Mouse (Mus musculus) gastrocnemius, adult 2 months (tissue): ENCODE data around the gene Patz1. TPM values are rescaled to one million over a fixed set of nuclear protein-coding genes. Genes with fewer than 3 reads are reported as not detected.
A peak's percentile ranks its signal among the peaks of the same experiment; 100 is the strongest.

Experiments
- DNase-seq: peaks from one replicate; pipeline ENCODE4 v3.0.0; 2022
- H3K27ac ChIP-seq: fragments of 200-600 bp; 2 replicates; pipeline ENCODE4 v1.8.1; 2022; ENCODE audit warnings: mild to moderate bottlenecking
- H3K4me3 ChIP-seq: fragments of 200-600 bp; 2 replicates; pipeline ENCODE4 v1.8.1; 2022; ENCODE audit warnings: mild to moderate bottlenecking, moderate library complexity
- CTCF ChIP-seq: fragments of 200-600 bp; IDR thresholded peaks from 2 replicates; pipeline ENCODE4 v1.8.1; 2022; ENCODE audit warnings: antibody characterized with exemption, mild to moderate bottlenecking, moderate library complexity
- intact Hi-C: fragments of 180-260 bp; cut with DNase I; formaldehyde crosslinking; loops from one replicate; pipeline ENCODE4 v1.15.1; 2025
- total RNA-seq, 2 experiments: library from RNA; stranded (reverse); gene quantifications; 2 replicates each; pipeline ENCODE4 v1.2.3; 2021

Gene Patz1
- total RNA-seq, 2 experiments from 2014 or later: 11.9 to 17.2 TPM

DNA sequence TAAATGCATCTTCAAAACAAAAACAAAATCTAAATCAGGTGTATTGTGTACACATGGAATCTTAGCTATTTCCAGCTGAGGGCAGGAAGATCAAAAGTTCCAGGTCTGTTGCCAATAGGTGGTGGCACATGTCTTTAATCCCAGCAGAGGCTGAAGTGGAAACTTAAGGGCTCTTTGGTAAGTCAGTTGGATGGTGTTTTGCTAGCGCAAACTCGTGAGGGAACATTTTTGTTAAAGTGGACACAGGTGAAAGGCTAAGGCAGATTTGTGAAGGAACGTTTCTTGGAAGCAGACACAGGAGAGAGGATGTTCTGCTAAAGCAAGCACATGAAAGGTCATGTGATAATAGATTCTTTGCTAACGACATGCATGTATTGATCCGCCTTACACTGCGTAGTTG lies 5.0 kb upstream of the Patz1 start:
- no peak for DNase-seq
- TF ChIP-seq CTCF: no peak
- intact Hi-C loops: no loop called here
- no peak overlapping the region for H3K27ac ChIP-seq
- no peak overlapping the region for H3K4me3 ChIP-seq

DNA sequence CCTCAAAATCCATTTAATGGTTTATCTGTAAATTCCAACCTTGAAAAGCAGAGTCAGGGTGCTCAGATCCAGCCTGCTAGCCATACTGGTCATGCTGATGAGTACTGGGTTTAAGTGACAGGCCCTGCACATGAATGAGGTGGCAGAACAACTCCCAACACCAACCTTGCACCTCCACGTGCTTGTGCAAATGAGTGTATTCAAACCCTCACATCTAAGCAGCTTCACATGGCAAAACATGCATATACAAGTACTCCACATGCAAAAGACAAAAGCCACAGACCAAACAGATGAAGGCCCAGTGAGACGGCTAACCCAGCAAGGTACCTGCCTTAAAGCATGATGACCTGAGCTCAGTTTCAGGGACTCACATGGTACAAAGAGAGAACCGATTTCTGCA lies 2.7 kb upstream of the Patz1 start:
- intact Hi-C loops: no loop called here
- no peak for TF ChIP-seq CTCF
- Histone ChIP-seq H3K27ac (no peak overlapping the region), H3K4me3 (no peak overlapping the region)
- no peak for DNase-seq

DNA sequence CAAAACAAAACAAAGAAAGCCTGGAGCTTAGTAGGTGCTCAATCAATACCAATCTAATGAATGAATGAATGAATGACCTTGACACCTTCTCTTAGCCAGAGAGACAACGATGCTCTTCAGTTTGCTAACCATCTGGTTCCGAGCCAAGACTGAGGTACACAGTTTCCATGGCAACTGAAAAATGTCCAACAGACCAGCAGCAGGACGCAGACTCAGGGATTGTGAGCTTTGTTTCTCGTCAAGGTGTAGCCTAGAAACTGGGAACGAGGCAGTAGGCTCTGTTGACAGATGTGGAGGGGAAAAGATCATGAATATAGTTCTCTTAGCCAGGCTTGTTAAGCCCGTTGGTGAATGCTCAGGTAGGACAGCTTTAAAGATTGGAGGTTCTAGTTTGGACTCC lies 1.5 kb upstream of the Patz1 start:
- H3K27ac ChIP-seq: no peak overlapping the region

DNA sequence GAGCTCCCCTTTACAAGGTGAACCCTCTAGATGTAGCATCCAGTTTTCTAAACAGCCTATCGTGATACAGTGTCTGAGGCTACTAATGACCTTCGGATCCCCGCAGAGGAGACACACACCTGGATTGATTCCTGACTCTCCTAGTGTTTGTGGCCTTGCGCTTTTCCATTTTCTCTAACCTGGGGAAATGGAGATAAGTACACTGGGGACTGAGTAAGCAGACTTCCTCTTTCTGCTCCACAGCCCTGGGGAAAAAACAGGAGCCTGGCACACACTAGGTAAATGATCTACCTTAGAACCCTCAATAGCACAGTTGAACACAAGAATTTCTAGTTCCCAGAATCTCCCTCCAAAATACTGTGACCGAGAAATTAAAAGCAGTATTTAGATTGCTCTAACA lies 753 bp upstream of the Patz1 start:
- DNase-seq: no peak
- Histone ChIP-seq H3K4me3 (peak overlapping the region; percentile 94; the same call in 1 of the 2 replicates), H3K27ac (no peak overlapping the region)
- intact Hi-C loops: no loop called here
- no peak for TF ChIP-seq CTCF

More for the DNA sequence above, 1.5 kb upstream of the Patz1 start:
- DNase-seq: no peak
- intact Hi-C loops: no loop called here
- no peak for TF ChIP-seq CTCF
- no peak overlapping the region for H3K4me3 ChIP-seq

DNA sequence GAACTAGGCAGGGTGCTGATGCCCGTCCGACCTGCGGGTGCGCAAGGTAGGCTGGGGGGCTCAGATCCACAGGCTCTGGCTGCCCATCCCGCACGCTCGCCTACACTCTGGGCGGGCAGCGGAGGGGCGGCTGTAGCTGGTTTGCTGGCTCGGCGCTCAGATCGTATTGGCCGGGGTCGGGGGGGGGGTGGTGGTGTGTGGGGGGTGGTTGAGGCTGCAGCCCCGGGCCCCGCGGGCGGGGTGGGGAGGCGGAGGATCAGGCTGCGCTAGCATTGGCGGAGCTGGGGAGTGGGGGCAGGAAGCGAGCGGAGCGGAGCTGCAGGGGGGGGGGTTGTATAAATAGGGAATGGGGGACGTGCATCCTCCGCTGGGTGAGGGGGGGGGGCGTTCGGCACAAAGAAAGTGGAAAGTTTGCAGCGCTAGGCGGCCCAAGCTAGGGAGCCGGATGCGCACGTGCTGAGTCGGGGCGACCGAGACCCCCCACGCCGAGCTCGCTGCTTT lies 678 bp downstream of the Patz1 start:
- TF ChIP-seq CTCF: no peak
- intact Hi-C loops: loop anchor here (1.0 kb wide), 1 partner anchor 23 kb away; the partner anchor contains the start of gene Drg1
- H3K27ac ChIP-seq: peak overlapping the region; percentile 99
- H3K4me3 ChIP-seq: peak overlapping the region; percentile 94
- DNase-seq: peak; percentile 86

DNA sequence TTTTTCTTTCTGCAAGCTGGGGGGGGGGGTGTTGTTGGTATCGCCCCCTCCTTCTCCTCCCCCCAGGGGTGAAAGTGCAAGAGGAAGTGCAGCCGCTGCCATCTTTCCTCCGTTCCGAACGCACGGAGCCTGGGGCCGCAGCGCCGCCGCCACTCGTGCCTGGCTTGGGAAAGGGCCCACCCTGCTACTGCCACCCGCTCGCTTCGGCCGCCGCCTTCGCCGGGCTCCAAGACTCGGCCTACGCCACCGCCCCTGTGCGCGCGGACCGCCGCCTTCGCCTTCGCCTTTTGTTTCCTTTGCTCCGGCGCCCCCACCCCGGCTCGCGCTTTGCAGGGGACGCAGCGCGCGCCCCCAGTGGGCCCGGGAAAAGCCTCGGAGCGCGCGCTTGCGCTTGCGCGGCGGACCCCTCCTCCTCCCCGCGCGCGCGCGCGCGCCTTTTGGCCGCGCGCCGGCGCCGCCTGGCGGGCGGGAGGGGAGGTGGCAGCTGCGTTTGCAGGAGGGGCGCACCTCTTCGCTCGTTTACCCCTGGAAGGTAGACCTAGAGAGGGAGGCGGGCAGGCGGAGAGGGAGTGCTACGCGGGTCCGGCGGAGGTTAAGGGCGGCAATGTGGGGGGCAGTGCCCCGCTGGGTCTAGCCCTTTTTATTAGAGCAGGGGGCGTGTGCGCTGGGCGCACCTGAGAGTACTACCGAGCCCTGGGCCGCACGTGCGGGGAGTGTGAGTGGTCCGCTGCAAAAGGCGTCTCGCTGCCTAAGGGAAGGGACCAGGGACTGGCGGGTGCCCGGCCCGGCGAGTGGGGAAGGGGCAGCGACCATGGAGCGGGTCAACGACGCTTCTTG lies 1.3 kb downstream of the Patz1 start:
- peak; percentile 88 for DNase-seq
- peak overlapping the region; percentile 99 for H3K27ac ChIP-seq
- H3K4me3 ChIP-seq: peak overlapping the region; percentile 94
- TF ChIP-seq CTCF: peak; percentile 82
- intact Hi-C loops: loop anchor here (1.0 to 5.0 kb wide), 2 partner anchors 24 to 37 kb away; partner anchors contain the start of gene Drg1

DNA sequence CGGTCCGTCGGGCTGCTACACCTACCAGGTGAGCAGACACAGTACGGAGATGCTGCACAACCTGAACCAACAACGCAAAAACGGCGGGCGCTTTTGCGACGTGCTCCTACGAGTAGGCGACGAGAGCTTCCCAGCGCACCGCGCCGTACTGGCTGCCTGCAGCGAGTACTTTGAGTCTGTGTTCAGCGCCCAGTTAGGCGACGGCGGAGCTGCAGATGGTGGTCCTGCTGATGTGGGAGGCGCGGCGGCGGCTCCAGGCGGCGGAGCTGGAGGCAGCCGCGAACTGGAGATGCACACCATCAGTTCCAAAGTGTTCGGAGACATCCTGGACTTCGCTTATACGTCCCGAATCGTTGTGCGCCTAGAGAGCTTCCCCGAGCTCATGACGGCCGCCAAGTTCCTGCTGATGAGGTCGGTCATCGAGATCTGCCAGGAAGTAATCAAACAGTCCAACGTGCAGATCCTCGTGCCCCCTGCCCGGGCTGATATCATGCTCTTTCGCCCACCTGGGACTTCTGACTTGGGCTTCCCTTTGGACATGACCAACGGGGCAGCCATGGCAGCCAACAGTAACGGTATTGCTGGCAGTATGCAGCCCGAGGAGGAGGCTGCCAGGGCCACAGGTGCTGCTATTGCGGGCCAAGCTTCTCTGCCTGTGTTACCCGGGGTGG lies 2.1 kb downstream of the Patz1 start:
- H3K4me3 ChIP-seq: peak overlapping the region; percentile 94
- peak overlapping the region; percentile 99 for H3K27ac ChIP-seq
- TF ChIP-seq CTCF: no peak
- peak; percentile 63 for DNase-seq
- intact Hi-C loops: loop anchor here (5.0 kb wide), 1 partner anchor 37 kb away; no protein-coding TSS in a partner anchor

DNA sequence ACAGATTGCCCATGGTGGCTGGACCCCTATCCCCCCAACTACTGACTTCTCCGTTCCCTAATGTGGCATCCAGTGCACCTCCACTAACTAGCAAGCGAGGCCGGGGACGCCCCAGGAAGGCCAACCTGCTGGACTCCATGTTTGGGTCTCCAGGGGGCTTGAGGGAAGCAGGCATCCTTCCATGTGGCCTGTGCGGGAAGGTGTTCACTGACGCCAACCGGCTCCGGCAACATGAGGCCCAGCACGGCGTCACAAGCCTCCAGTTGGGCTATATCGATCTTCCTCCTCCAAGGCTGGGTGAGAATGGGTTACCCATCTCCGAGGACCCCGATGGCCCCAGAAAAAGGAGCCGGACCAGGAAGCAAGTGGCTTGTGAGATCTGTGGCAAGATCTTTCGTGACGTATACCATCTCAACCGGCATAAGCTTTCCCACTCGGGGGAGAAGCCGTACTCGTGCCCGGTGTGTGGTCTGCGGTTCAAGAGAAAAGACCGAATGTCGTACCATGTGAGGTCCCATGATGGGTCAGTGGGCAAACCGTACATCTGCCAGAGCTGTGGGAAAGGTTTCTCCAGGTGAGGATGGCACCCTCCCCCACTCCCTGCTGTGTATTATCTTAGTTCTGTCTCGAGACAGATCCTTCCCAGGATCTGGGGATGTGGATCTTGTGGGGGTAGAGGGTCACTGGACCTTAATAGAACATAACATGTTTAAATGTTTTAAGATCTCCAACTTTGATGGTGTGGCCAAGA lies 2.8 kb downstream of the Patz1 start:
- no peak for TF ChIP-seq CTCF
- intact Hi-C loops: loop anchor here (5.0 kb wide), 1 partner anchor 36 kb away; no protein-coding TSS in a partner anchor
- no peak for DNase-seq
- Histone ChIP-seq H3K27ac (peak overlapping the region; percentile 99), H3K4me3 (peak overlapping the region; percentile 94)

DNA sequence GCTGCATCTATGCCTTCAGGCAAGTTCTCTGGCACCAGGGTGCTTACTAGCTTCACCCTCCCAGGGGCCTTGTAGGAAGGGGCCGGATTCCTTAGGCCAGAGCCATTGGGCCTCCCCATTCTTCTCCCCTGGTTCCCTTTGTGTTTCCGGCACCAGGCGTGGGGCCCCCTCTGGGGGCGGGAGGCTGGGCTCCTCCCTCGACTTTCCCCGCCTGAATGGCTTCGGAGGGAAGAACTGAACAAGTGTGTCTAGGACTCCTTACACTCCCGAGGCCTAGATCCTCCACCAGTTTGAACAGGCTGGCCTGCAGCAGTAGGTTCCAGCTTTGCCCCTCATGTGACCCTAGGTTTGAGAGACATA lies 3.4 kb downstream of the Patz1 start:
- Histone ChIP-seq H3K27ac (peak overlapping the region; percentile 99), H3K4me3 (peak overlapping the region; percentile 94)
- peak; percentile 52 for DNase-seq
- no peak for TF ChIP-seq CTCF
- intact Hi-C loops: loop anchor here (5.0 kb wide), 1 partner anchor 35 kb away; no protein-coding TSS in a partner anchor

DNA sequence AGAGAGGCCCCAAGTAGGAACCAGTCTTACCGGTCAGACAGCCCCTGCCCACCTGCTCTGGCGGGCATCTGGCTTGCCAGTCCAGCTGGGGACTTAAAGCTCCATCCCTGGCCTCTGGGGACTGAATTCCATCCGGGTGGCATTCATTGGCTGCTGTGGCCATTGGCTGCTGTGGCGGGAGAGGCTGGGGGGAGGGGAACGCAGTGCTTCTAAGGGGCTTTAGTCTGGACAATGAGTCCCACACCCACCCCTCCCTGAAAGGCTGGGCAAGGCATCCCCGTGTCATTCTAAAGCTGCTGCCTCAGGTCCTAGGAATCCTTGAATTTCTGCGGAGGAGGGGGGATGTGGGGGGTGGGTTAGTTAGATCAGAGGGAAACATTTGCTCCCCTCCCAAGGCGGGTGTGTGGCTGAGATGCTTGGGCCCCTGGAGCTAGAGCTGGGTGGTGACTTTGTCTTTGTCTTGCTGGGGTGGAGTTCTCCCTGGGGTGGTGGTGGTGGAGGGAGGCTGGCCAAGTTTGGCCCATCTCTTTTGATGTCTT lies 4.1 kb downstream of the Patz1 start:
- no peak for TF ChIP-seq CTCF
- intact Hi-C loops: loop anchor here (5.0 kb wide), 1 partner anchor 35 kb away; no protein-coding TSS in a partner anchor
- Histone ChIP-seq H3K27ac (peak overlapping the region; percentile 99), H3K4me3 (peak overlapping the region; percentile 94)
- no peak for DNase-seq

DNA sequence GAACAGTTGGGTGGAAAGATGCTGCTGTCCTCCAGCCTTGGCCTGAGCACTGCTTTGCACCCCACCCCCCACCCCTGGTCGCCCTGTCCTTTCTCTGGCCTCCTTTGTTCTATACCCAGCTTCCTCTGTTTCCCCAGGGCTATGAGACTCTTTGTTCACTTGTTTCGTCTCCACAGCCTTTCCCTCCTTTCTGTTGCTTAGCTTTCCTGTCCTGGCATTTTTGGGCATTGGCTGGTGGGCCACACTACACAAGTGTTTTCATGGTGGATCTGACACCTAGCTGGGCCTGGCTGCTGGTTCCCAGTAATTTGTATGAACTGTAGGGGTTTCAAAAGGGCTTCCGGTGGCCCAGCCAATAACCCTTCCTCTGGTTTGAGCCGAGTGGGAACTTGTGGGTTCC lies 4.7 kb downstream of the Patz1 start:
- Histone ChIP-seq H3K4me3 (peak overlapping the region; percentile 94), H3K27ac (no peak overlapping the region; the same call in 1 of the 2 replicates)
- TF ChIP-seq CTCF: no peak
- DNase-seq: no peak
- intact Hi-C loops: loop anchor here (5.0 kb wide), 1 partner anchor 34 kb away; no protein-coding TSS in a partner anchor

DNA sequence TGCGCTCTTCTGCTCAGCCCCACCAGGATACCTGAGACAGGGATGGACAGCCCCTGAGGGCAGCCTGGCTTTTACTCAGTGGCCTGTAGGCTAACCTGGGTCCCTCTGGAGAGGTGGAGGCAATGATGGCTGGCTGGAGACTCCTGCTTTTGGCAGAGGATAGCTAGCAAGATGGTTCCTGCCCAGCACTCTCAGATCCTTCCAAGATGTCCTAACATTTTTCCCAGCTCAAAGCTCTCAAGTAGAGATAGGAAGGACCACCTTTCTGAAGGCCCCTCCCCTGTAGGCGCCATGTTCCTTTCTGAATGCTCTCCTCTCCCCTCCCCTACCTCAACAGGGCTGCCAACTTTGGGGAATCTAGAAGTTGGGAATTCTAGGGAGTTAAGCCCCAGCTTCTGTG lies 6.0 kb downstream of the Patz1 start:
- no peak for DNase-seq
- Histone ChIP-seq H3K27ac (no peak overlapping the region), H3K4me3 (no peak overlapping the region)
- no peak for TF ChIP-seq CTCF
- intact Hi-C loops: loop anchor here (5.0 kb wide), 1 partner anchor 33 kb away; no protein-coding TSS in a partner anchor
